Mouse (Mus musculus) liver, embryonic 11.5 days (tissue): ENCODE results near the gene Ppm1f. TPM values are rescaled to one million over a fixed set of nuclear protein-coding genes. Genes with fewer than 3 reads are reported as not detected.
A peak's percentile ranks its signal among the peaks of the same experiment; 100 is the strongest.

Source experiments
- ATAC-seq: fragments of 200-750 bp; cut with Nextera tagmentation; replicated peaks from 2 replicates; pipeline ENCODE4 v1.8.0; 2017; ENCODE audit warnings: moderate number of reproducible peaks, mild to moderate bottlenecking, moderate TSS enrichment, moderate library complexity; ENCODE audit not compliant: low FRiP score
- DNase-seq: peaks from one replicate; pipeline ENCODE4 v3.0.0-alpha.2; 2017; ENCODE audit warnings: low spot score
- H3K27ac ChIP-seq: fragments of 300-500 bp; sonication (generic); 2 replicates; pipeline ENCODE4 v1.5.1; 2014; ENCODE audit warnings: mild to moderate bottlenecking, low read depth, low read length, control low read depth
- H3K27me3 ChIP-seq: fragments of 300-500 bp; sonication (generic); replicated peaks from 2 replicates; pipeline ENCODE4 v1.6.1; 2014; ENCODE audit warnings: low read length, mixed read lengths; ENCODE audit not compliant: control insufficient read depth, insufficient read depth
- H3K36me3 ChIP-seq: fragments of 300-500 bp; sonication (generic); 2 replicates; pipeline ENCODE4 v1.6.1; 2014; ENCODE audit warnings: mild to moderate bottlenecking, low read length, moderate library complexity, mixed read lengths; ENCODE audit not compliant: control insufficient read depth, insufficient read depth
- H3K4me1 ChIP-seq: fragments of 300-500 bp; sonication (generic); replicated peaks from 2 replicates; pipeline ENCODE4 v1.6.1; 2014; ENCODE audit warnings: low read length, mixed read lengths; ENCODE audit not compliant: control insufficient read depth, insufficient read depth
- H3K4me2 ChIP-seq: fragments of 300-500 bp; sonication (generic); 2 replicates; pipeline ENCODE4 v1.6.1; 2014; ENCODE audit warnings: mild to moderate bottlenecking, control low read depth, moderate library complexity
- H3K4me3 ChIP-seq: fragments of 300-500 bp; sonication (generic); 2 replicates; pipeline ENCODE4 v1.5.1; 2014; ENCODE audit warnings: low read depth, low read length, control low read depth
- H3K9ac ChIP-seq: fragments of 300-500 bp; sonication (generic); 2 replicates; pipeline ENCODE4 v1.6.1; 2014; ENCODE audit warnings: low read depth, low read length, control low read depth
- H3K9me3 ChIP-seq: fragments of 300-500 bp; sonication (generic); 2 replicates; pipeline ENCODE4 v1.6.1; 2016; ENCODE audit warnings: low read length, inconsistent platforms, mixed read lengths; ENCODE audit not compliant: control insufficient read depth
- WGBS: fragments of 180-500 bp; shearing (Covaris S2); extraction: QIAGEN DNeasy Blood & Tissue Kit; methylation state at CpG from one replicate; pipeline ENCODE4 v1.1.7; 2014; 5-methylcytosine and 5-hydroxymethylcytosine counted together
- polyA plus RNA-seq: library from polyadenylated mRNA; unstranded; fragments of >200 nt; fragmentation: Nextera tagmentation; extraction: Ambion mirVana; gene quantifications from 2 replicates; pipeline ENCODE4 v1.2.1, GENCODE M21; 2014

Ppm1f gene
- polyA plus RNA-seq, 1 experiment from 2014 or later, result 20.0 TPM

DNA sequence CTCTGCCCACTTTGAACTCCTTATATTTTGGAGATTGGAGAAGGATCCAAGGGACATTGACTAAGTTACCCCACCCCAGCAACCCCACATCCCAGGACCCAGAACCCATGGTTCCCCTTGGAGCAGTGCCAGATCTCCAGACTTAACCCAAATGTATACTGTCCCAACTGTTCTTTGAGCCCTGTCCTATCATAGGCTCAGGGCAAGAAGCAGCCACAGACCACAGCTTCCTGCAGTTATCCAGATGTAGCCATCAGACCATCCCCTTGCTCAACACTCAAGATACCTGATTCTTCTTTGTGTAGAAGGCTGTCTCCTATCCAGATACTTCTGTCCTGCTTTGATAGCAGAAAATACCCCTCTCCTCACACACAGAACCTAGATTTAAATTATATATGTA lies 31.1 kb upstream of the Ppm1f start:
- H3K27me3 ChIP-seq, result no peaks in the 10 kb centered on the region
- peak; percentile 16 for DNase-seq
- no peak overlapping the region for H3K9ac ChIP-seq
- H3K27ac ChIP-seq, result no peak overlapping the region
- H3K4me3 ChIP-seq, result no peak overlapping the region
- H3K4me1 ChIP-seq, result peaks cover 2% of the 10 kb centered on the region; the same call in 1 of the 2 replicates
- H3K4me2 ChIP-seq, result no peak overlapping the region
- H3K9me3 ChIP-seq, result no peaks in the 10 kb centered on the region
- H3K36me3 ChIP-seq, result no peaks in the 10 kb centered on the region
- ATAC-seq, result 0 out of 2 replicates have a peak, but pooled peaks have one; percentile 48

GRCm38 (mm10) chr16:16865696-16866561 lies 30.3 kb upstream of the Ppm1f start:
- ATAC-seq, result no peak
- no peaks in the 10 kb centered on the region for H3K27me3 ChIP-seq
- H3K9ac ChIP-seq, result no peak overlapping the region
- DNase-seq, result no peak
- H3K27ac ChIP-seq, result no peak overlapping the region
- no peak overlapping the region for H3K4me3 ChIP-seq
- H3K4me2 ChIP-seq, result no peak overlapping the region
- no peaks in the 10 kb centered on the region for H3K36me3 ChIP-seq
- 40% methylated on average over 4 of the region's 5 CpGs for WGBS
- no peaks in the 10 kb centered on the region for H3K9me3 ChIP-seq
- peaks cover 2% of the 10 kb centered on the region; the same call in 1 of the 2 replicates for H3K4me1 ChIP-seq

DNA sequence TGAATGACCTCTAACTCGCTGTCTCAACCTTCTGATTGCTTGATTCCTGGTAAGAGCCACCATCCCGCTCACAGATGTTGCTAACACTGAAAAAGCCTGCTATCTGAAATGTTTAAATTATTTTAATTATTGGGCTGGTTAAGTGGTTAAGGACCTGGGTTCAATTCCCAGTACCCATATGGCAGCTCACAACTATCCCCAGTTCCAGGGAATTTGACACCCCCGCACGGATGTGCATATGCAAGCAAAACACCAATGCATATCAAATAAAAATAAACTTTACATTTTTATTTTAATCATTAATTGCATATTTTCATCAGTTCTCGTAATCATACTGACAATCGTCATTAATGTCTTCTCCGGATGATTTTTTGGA lies 26.0 kb upstream of the Ppm1f start:
- peaks cover 4% of the 10 kb centered on the region for H3K36me3 ChIP-seq
- peaks cover 9% of the 10 kb centered on the region; the same call in 1 of the 2 replicates for H3K4me1 ChIP-seq
- DNase-seq (no peak), ATAC-seq (peak; percentile 25)
- no peaks in the 10 kb centered on the region for H3K27me3 ChIP-seq
- no peaks in the 10 kb centered on the region for H3K9me3 ChIP-seq
- peak overlapping the region; percentile 97; the same call in 1 of the 2 replicates for H3K27ac ChIP-seq
- H3K4me2 ChIP-seq, result peak overlapping the region; percentile 77
- 39% methylated on average over 7 of the region's 7 CpGs for WGBS
- H3K4me3 ChIP-seq, result peak overlapping the region; percentile 84
- peak overlapping the region; percentile 93; the same call in 1 of the 2 replicates for H3K9ac ChIP-seq

DNA sequence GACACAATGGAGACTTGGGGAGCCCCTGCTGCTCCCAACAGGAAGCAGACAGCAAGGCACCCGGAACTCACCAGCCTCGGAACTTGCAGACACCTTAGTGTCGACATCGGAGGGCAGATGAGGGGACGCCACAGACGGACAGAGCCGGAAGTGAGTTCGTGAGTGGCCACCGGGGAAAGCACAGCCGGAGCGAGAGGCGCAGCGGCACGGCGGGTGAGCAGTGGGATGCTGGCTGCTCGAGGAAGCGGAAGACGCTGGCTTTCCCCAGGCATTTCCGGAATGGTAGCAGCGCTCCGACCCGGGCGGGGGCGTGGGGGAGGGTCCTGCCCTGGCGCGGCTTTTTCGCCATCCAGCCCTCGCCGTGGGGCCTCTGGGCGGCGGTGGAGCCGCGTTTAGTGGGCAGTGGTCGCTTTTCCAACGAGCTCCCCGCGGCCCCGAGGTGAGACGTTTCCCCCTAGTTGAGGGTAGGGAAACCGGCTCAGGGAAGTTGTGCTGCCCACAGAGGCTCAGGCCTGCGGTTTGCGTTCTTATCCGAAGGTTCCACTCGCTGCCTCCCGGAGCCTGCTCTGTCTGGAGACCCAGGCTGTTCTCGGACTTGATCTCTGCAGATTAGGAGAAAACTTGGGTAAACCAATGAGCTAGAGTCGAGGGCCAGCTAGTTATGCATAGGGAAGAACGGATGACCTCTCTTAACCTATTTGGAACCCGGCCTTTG lies 25.5 kb upstream of the Ppm1f start, which contains the start of the genes Top3b and Vpreb1:
TSS of gene Top3b (plus strand) at position 120 of the 715 bp plus-strand sequence.
TSS of gene Vpreb1 (minus strand) at position 227 of the 715 bp plus-strand sequence.
- ATAC-seq, result peak; percentile 95
- Histone ChIP-seq H3K4me3 (peak within 1 kb of the TSS; percentile 84), H3K27me3 (no peaks in the 10 kb centered on the region), H3K9ac (peak within 1 kb of the TSS; percentile 93), H3K4me2 (peak within 1 kb of the TSS; percentile 77), H3K4me1 (peaks cover 9% of the 10 kb centered on the region; the same call in 1 of the 2 replicates), H3K9me3 (no peaks in the 10 kb centered on the region), H3K36me3 (peaks cover 5% of the 10 kb centered on the region), H3K27ac (peak within 1 kb of the TSS; percentile 97)
- WGBS, result under 1% methylated on average over 49 of the region's 49 CpGs
- DNase-seq, result peak; percentile 92

- Histone ChIP-seq H3K36me3 (peaks cover 50% of the 10 kb centered on the region), H3K9me3 (no peaks in the 10 kb centered on the region; the same call in 1 of the 2 replicates), H3K4me1 (no peaks in the 10 kb centered on the region), H3K9ac (no peak overlapping the region), H3K4me2 (no peak overlapping the region), H3K4me3 (no peak overlapping the region), H3K27ac (no peak overlapping the region), H3K27me3 (no peaks in the 10 kb centered on the region)
- WGBS, result 84% methylated on average over 5 of the region's 5 CpGs
- ATAC-seq (no peak), DNase-seq (no peak)
Observed at GRCm38 (mm10) chr16:16879025-16879424, 17.2 kb upstream of the Ppm1f start.

DNA sequence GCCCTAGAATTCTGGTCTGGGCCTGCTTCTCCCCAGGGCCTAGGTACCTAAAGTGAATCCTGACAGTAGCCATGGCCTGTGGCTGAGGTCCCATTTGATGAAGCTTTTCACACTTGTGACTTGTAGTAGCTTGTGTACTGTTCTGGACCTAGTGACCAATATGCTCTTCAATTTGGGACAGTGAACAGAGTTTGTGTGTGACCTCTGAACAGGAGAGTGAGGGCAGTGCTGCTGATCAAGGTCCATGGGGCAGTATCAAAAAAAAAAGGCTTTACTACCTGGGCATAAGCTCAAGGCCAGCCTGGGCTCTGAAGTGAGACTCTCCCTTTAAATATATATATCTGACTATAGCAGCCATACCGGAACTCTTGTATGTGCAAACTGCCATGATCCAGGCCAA lies 7.9 kb upstream of the Ppm1f start:
- 96% methylated on average over 1 of the region's 1 CpGs for WGBS
- no peak for ATAC-seq
- no peak for DNase-seq

GRCm38 (mm10) chr16:16892366-16892765 lies 3.9 kb upstream of the Ppm1f start:
- peaks cover 36% of the 10 kb centered on the region for H3K36me3 ChIP-seq

More for the DNA sequence above, 7.9 kb upstream of the Ppm1f start:
- Histone ChIP-seq H3K4me2 (no peak overlapping the region), H3K27me3 (no peaks in the 10 kb centered on the region), H3K27ac (no peak overlapping the region), H3K4me1 (no peaks in the 10 kb centered on the region), H3K9me3 (no peaks in the 10 kb centered on the region), H3K36me3 (peaks cover 58% of the 10 kb centered on the region), H3K9ac (no peak overlapping the region), H3K4me3 (no peak overlapping the region)

DNA sequence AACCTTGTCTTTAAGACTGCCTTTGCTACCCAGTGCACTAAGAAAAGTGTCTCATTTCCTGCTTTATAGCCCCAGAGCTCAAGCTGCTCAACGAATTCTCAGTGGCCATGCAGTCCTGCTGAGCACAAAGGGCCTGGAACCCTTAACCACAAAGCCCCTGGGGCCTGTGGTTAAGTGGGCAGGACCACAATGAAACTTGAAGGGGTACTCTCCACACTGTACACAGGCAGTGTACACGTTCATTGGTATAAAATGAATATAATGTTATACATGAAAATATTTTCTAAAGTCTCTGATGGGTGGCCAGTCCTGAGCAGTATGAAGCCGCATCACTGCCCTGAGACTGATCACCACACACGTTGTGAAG lies 271 bp upstream of the Ppm1f start:
- H3K4me3 ChIP-seq, result no peak overlapping the region
- peaks cover 10% of the 10 kb centered on the region; the same call in 1 of the 2 replicates for H3K4me1 ChIP-seq
- H3K27me3 ChIP-seq, result no peaks in the 10 kb centered on the region
- H3K27ac ChIP-seq, result peak overlapping the region; percentile 54; the same call in 1 of the 2 replicates
- no peak for ATAC-seq
- no peaks in the 10 kb centered on the region for H3K9me3 ChIP-seq
- peaks cover 15% of the 10 kb centered on the region; the same call in 1 of the 2 replicates for H3K36me3 ChIP-seq
- no peak for DNase-seq
- 22% methylated on average over 4 of the region's 4 CpGs for WGBS
- peak overlapping the region; percentile 36; the same call in 1 of the 2 replicates for H3K9ac ChIP-seq
- H3K4me2 ChIP-seq, result peak overlapping the region; percentile 76

More at GRCm38 (mm10) chr16:16892366-16892765, 3.9 kb upstream of the Ppm1f start:
- no peak for DNase-seq
- Histone ChIP-seq H3K4me3 (no peak overlapping the region), H3K4me1 (peaks cover 5% of the 10 kb centered on the region; the same call in 1 of the 2 replicates), H3K27ac (no peak overlapping the region), H3K9me3 (no peaks in the 10 kb centered on the region), H3K27me3 (no peaks in the 10 kb centered on the region), H3K9ac (no peak overlapping the region), H3K4me2 (no peak overlapping the region)
- WGBS, result 93% methylated on average over 7 of the region's 7 CpGs
- ATAC-seq, result no peak
